Mouse (Mus musculus) bone marrow, adult 2 months (tissue): ENCODE measurements around the gene Tanc1.

Source experiments
- CTCF ChIP-seq: fragments of 200-500 bp; IDR thresholded peaks from 2 replicates; pipeline ENCODE4 v1.5.1; 2011; ENCODE audit warnings: low read length, control low read depth; ENCODE audit not compliant: control insufficient read depth, insufficient read depth
- POLR2A ChIP-seq: fragments of 200-500 bp; IDR thresholded peaks from 2 replicates; pipeline ENCODE4 v1.6.1; 2011; ENCODE audit warnings: low read depth, mild to moderate bottlenecking, control low read depth, low read length, borderline replicate concordance; ENCODE audit not compliant: control insufficient read depth

DNA sequence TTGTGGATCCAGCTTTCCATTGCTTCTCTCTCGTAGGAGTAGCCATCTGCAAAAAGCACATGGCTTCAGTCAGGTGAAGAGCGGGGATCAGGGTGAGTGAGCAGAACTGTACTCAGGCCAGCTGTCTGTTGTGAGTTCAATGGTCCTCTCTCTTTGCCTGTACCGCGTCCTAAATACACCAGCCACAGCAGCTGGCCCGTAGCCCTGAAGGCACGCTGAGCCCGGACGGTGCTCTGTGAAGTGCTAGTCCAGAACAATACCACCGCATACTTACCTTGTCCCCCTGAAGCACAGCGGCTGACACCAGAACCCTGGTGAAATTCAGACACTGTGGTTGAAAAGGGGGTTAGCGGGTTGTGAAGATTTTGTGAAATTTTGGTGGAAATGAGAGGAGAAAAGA lies 241.1 kb downstream of the Tanc1 start:
- TF ChIP-seq POLR2A: no peak
- TF ChIP-seq CTCF: no peak
